Mouse (Mus musculus) cerebellum, adult 2 months (tissue): ENCODE data around the gene Ccser2.

ENCODE experiments used
- CTCF ChIP-seq: fragments of 200-500 bp; IDR thresholded peaks from 2 replicates; pipeline ENCODE4 v1.5.1; 2011; ENCODE audit warnings: low read depth, mild to moderate bottlenecking, control low read depth, low read length, moderate library complexity, borderline replicate concordance; ENCODE audit not compliant: insufficient read depth
- POLR2A ChIP-seq: fragments of 200-500 bp; IDR thresholded peaks from 2 replicates; pipeline ENCODE4 v1.6.1; 2011; ENCODE audit warnings: low read length, control low read depth, borderline replicate concordance; ENCODE audit not compliant: insufficient read depth

DNA sequence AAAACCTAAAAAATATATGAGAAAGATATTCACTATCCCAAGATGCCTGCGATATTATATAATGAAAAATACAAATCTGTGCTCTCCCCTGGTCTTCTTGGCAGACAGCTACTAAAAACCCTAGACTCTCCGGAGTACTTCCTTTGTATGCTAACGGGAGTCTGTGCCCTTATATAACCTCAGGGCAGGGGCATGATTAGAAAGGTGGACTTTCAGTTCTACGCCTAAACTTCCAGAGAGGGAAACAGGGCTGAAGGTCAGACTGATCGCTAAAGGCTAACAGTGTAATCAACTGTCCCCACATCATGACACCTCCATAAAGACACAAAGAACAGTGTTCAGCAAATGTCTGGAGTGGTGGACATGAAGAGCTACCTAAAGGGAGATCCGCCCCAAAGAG lies 11.3 kb downstream of the Ccser2 start:
- no peak for TF ChIP-seq CTCF
- no peak for TF ChIP-seq POLR2A
